Mouse (Mus musculus): ENCODE results near the gene Grm1. TPM values are rescaled to one million over a fixed set of nuclear protein-coding genes. Genes with fewer than 3 reads are reported as not detected.

The Grm1 gene
- polyA plus RNA-seq, 1 experiment from 2014 or later, result 0.09 TPM

DNA sequence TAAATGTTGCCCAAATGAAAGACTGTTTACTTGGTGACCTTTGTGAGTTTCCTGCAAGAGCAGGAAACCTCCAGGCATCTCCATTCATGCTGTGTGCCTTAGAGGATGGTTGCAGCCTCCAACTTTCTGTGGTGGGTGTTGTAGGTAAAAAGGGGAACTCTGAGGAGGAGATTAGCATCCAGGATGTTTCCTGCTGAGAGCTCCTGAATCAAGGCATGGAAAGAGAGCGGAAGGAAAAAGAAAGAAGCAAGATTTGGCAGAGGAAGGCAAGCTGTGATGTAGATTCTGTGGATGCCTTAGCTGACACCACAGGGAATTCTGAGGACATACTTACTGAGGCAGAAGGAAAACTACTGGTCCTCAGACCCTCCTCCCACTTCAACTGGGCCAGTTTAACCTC, 85.4 kb downstream of the Grm1 start:
- ATAC-seq, result no peak
- Histone ChIP-seq H3K36me3 (ENCODE audit: control insufficient read depth, insufficient read depth, low read length) (no peaks in the 10 kb centered on the region), H3K4me2 (ENCODE audit: low read depth, low read length) (no peak overlapping the region), H3K27me3 (replicated peaks; ENCODE audit: control insufficient read depth, insufficient read depth, low read length) (no peaks in the 10 kb centered on the region), H3K4me3 (ENCODE audit: low read length) (no peak overlapping the region), H3K9me3 (ENCODE audit: control insufficient read depth, low read length) (no peaks in the 10 kb centered on the region), H3K9ac (ENCODE audit: low read depth, low read length) (no peak overlapping the region), H3K4me1 (ENCODE audit: control insufficient read depth, insufficient read depth, low read length) (no peaks in the 10 kb centered on the region), H3K27ac (ENCODE audit: low read length) (no peak overlapping the region)
- 57% methylated on average over 1 of the region's 1 CpGs for WGBS

- no peak overlapping the region for H3K4me3 ChIP-seq (ENCODE audit: low read length)
- no peaks in the 10 kb centered on the region for H3K9me3 ChIP-seq (ENCODE audit: control insufficient read depth, low read length)
- H3K4me2 ChIP-seq (ENCODE audit: low read depth, low read length), result no peak overlapping the region
- no peaks in the 10 kb centered on the region for H3K36me3 ChIP-seq (ENCODE audit: control insufficient read depth, insufficient read depth, low read length)
- no peaks in the 10 kb centered on the region for H3K4me1 ChIP-seq (ENCODE audit: control insufficient read depth, insufficient read depth, low read length)
- no peaks in the 10 kb centered on the region for H3K27me3 ChIP-seq (replicated peaks; ENCODE audit: control insufficient read depth, insufficient read depth, low read length)
- WGBS, result 74% methylated on average over 3 of the region's 3 CpGs
- no peak for ATAC-seq
- no peak overlapping the region for H3K27ac ChIP-seq (ENCODE audit: low read length)
- no peak overlapping the region for H3K9ac ChIP-seq (ENCODE audit: low read depth, low read length)
Observed at GRCm38 (mm10) chr10:10991708-10992107, 90.4 kb downstream of the Grm1 start.

- Histone ChIP-seq H3K27ac (ENCODE audit: low read length) (no peak overlapping the region), H3K9me3 (ENCODE audit: control insufficient read depth, low read length) (no peaks in the 10 kb centered on the region), H3K9ac (ENCODE audit: low read depth, low read length) (no peak overlapping the region), H3K4me2 (ENCODE audit: low read depth, low read length) (no peak overlapping the region), H3K4me1 (ENCODE audit: control insufficient read depth, insufficient read depth, low read length) (no peaks in the 10 kb centered on the region), H3K36me3 (ENCODE audit: control insufficient read depth, insufficient read depth, low read length) (no peaks in the 10 kb centered on the region), H3K27me3 (replicated peaks; ENCODE audit: control insufficient read depth, insufficient read depth, low read length) (no peaks in the 10 kb centered on the region), H3K4me3 (ENCODE audit: low read length) (no peak overlapping the region)
- 43% methylated on average over 2 of the region's 2 CpGs for WGBS
- no peak for ATAC-seq
Observed at GRCm38 (mm10) chr10:10971311-10971710, 110.8 kb downstream of the Grm1 start.

DNA sequence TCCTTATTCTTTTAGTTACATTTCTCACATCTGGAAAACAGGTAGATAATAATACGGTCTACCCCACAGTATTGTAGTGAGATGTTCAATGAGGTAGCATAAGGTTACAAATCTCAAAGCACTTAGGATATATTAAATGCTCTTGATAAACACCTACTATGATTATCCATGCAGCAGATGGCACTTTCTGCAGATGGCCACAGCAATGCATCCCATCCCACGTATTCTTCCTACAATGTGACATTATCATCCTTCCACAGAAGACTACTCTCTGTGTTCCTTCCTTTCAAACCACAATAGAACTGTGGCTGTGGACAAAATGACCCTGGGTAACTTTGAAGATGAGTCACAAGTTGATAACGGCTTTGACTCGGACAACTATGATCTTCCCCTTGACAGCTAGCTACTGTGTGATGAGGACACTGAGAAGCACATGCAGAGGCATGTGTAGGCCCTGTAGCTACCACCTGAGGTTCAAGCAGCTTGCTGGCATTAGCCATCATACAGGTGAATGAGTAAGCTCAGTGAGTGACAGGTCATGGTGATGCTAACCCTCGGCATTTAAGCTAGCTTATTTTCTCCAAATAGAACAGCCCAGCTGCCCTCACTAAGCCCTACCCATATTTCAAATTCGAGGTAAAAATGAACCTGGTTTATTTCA, 117.5 kb downstream of the Grm1 start:
- Histone ChIP-seq H3K4me1 (ENCODE audit: control insufficient read depth, insufficient read depth, low read length) (no peaks in the 10 kb centered on the region), H3K9me3 (ENCODE audit: control insufficient read depth, low read length) (no peaks in the 10 kb centered on the region), H3K9ac (ENCODE audit: low read depth, low read length) (no peak overlapping the region), H3K27me3 (replicated peaks; ENCODE audit: control insufficient read depth, insufficient read depth, low read length) (no peaks in the 10 kb centered on the region), H3K36me3 (ENCODE audit: control insufficient read depth, insufficient read depth, low read length) (no peaks in the 10 kb centered on the region), H3K4me3 (ENCODE audit: low read length) (no peak overlapping the region), H3K4me2 (ENCODE audit: low read depth, low read length) (no peak overlapping the region), H3K27ac (ENCODE audit: low read length) (no peak overlapping the region)
- ATAC-seq, result no peak
- 78% methylated on average over 6 of the region's 6 CpGs for WGBS

DNA sequence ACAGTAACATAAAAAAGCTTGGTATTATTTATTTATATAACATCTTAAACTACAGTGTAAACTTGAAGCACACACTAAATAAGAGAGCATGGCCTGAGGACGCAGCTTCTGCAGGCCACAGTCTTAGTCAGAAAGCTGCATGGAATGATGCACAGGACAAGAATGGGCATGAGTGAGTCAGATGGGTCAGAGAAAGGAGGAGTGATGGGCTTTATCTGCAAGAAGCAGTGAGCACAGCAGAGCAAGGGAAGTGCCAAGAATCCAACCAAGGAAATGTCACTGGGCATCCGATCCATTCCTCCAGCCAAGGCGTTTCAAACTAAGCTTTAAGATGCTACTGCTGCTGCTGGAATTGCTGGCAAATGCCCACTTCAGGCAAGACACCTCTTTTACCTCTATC, 131.6 kb downstream of the Grm1 start:
- no peaks in the 10 kb centered on the region for H3K36me3 ChIP-seq (ENCODE audit: control insufficient read depth, insufficient read depth, low read length)
- H3K4me2 ChIP-seq (ENCODE audit: low read depth, low read length), result no peak overlapping the region
- 76% methylated on average over 3 of the region's 3 CpGs for WGBS
- H3K9me3 ChIP-seq (ENCODE audit: control insufficient read depth, low read length), result no peaks in the 10 kb centered on the region
- no peak overlapping the region for H3K4me3 ChIP-seq (ENCODE audit: low read length)
- no peak overlapping the region for H3K9ac ChIP-seq (ENCODE audit: low read depth, low read length)
- no peaks in the 10 kb centered on the region for H3K27me3 ChIP-seq (replicated peaks; ENCODE audit: control insufficient read depth, insufficient read depth, low read length)
- no peak for ATAC-seq
- H3K27ac ChIP-seq (ENCODE audit: low read length), result no peak overlapping the region
- H3K4me1 ChIP-seq (ENCODE audit: control insufficient read depth, insufficient read depth, low read length), result no peaks in the 10 kb centered on the region

- no peaks in the 10 kb centered on the region for H3K27me3 ChIP-seq (replicated peaks; ENCODE audit: control insufficient read depth, insufficient read depth, low read length)
- 84% methylated on average over 3 of the region's 3 CpGs for WGBS
- ATAC-seq, result no peak
- no peak overlapping the region for H3K4me3 ChIP-seq (ENCODE audit: low read length)
- H3K36me3 ChIP-seq (ENCODE audit: control insufficient read depth, insufficient read depth, low read length), result no peaks in the 10 kb centered on the region
- no peak overlapping the region for H3K27ac ChIP-seq (ENCODE audit: low read length)
- H3K4me1 ChIP-seq (ENCODE audit: control insufficient read depth, insufficient read depth, low read length), result no peaks in the 10 kb centered on the region
- H3K9ac ChIP-seq (ENCODE audit: low read depth, low read length), result no peak overlapping the region
- H3K9me3 ChIP-seq (ENCODE audit: control insufficient read depth, low read length), result no peaks in the 10 kb centered on the region
- H3K4me2 ChIP-seq (ENCODE audit: low read depth, low read length), result no peak overlapping the region
Observed at GRCm38 (mm10) chr10:10949172-10949571, 133.0 kb downstream of the Grm1 start.

- WGBS, result 89% methylated on average over 2 of the region's 2 CpGs
- Histone ChIP-seq H3K27ac (ENCODE audit: low read length) (no peak overlapping the region), H3K9ac (ENCODE audit: low read depth, low read length) (no peak overlapping the region), H3K4me2 (ENCODE audit: low read depth, low read length) (no peak overlapping the region), H3K4me3 (ENCODE audit: low read length) (no peak overlapping the region), H3K9me3 (ENCODE audit: control insufficient read depth, low read length) (no peaks in the 10 kb centered on the region), H3K36me3 (ENCODE audit: control insufficient read depth, insufficient read depth, low read length) (no peaks in the 10 kb centered on the region), H3K27me3 (replicated peaks; ENCODE audit: control insufficient read depth, insufficient read depth, low read length) (no peaks in the 10 kb centered on the region), H3K4me1 (ENCODE audit: control insufficient read depth, insufficient read depth, low read length) (no peaks in the 10 kb centered on the region)
- ATAC-seq, result no peak
Observed at GRCm38 (mm10) chr10:10947531-10947930, 134.6 kb downstream of the Grm1 start.

- Histone ChIP-seq H3K9ac (ENCODE audit: low read depth, low read length) (no peak overlapping the region), H3K4me1 (ENCODE audit: control insufficient read depth, insufficient read depth, low read length) (no peaks in the 10 kb centered on the region), H3K4me2 (ENCODE audit: low read depth, low read length) (no peak overlapping the region), H3K27me3 (replicated peaks; ENCODE audit: control insufficient read depth, insufficient read depth, low read length) (no peaks in the 10 kb centered on the region), H3K4me3 (ENCODE audit: low read length) (no peak overlapping the region), H3K9me3 (ENCODE audit: control insufficient read depth, low read length) (no peaks in the 10 kb centered on the region), H3K27ac (ENCODE audit: low read length) (no peak overlapping the region), H3K36me3 (ENCODE audit: control insufficient read depth, insufficient read depth, low read length) (no peaks in the 10 kb centered on the region)
- 78% methylated on average over 2 of the region's 2 CpGs for WGBS
- no peak for ATAC-seq
Observed at GRCm38 (mm10) chr10:10944003-10944402, 138.2 kb downstream of the Grm1 start.

DNA sequence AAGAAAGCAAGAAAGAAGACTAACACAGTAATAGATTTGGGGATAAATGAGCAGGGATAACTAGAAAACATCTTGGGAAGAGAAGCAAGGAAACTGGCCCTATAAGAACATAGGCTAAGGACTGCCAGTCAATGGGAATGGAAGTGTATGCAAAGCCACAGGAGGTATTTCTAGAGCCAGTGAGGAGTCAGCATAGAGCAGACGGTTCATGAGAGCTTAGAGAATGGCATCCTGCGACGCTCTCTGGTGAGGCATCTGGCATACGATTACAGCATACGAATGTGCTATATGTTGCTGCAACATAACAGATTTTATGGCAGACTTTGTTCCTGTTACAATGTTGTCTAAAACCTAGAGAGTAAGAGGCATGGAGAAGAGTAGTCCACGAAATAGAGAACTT, 139.9 kb downstream of the Grm1 start:
- ATAC-seq, result no peak
- no peak overlapping the region for H3K27ac ChIP-seq (ENCODE audit: low read length)
- no peaks in the 10 kb centered on the region for H3K9me3 ChIP-seq (ENCODE audit: control insufficient read depth, low read length)
- H3K36me3 ChIP-seq (ENCODE audit: control insufficient read depth, insufficient read depth, low read length), result no peaks in the 10 kb centered on the region
- no peaks in the 10 kb centered on the region for H3K27me3 ChIP-seq (replicated peaks; ENCODE audit: control insufficient read depth, insufficient read depth, low read length)
- no peak overlapping the region for H3K4me3 ChIP-seq (ENCODE audit: low read length)
- no peaks in the 10 kb centered on the region for H3K4me1 ChIP-seq (ENCODE audit: control insufficient read depth, insufficient read depth, low read length)
- H3K4me2 ChIP-seq (ENCODE audit: low read depth, low read length), result no peak overlapping the region
- no peak overlapping the region for H3K9ac ChIP-seq (ENCODE audit: low read depth, low read length)
- 82% methylated on average over 6 of the region's 6 CpGs for WGBS

DNA sequence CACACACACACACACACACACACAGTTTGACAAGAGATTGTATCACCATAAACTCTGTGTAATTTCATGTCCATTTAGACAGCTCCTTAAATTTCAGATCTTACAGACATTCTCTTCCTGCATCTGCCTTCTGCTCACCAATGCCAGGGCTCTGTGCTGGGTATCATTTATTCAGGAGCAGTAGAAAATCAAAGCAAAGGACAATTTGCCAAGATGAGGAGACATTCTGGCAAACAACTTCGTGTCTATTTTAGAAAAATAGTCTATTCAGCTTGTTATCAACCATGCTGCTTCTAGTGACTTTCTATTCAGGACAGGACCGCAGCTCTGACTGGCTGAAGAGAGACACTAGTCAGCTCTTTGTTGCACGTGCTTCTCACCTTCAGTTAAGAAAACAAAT, 146.3 kb downstream of the Grm1 start:
- 63% methylated on average over 3 of the region's 3 CpGs for WGBS
- no peaks in the 10 kb centered on the region for H3K36me3 ChIP-seq (ENCODE audit: control insufficient read depth, insufficient read depth, low read length)
- H3K4me3 ChIP-seq (ENCODE audit: low read length), result no peak overlapping the region
- no peak for ATAC-seq
- no peak overlapping the region for H3K4me2 ChIP-seq (ENCODE audit: low read depth, low read length)
- H3K27ac ChIP-seq (ENCODE audit: low read length), result no peak overlapping the region
- no peaks in the 10 kb centered on the region for H3K4me1 ChIP-seq (ENCODE audit: control insufficient read depth, insufficient read depth, low read length)
- H3K27me3 ChIP-seq (replicated peaks; ENCODE audit: control insufficient read depth, insufficient read depth, low read length), result no peaks in the 10 kb centered on the region
- no peaks in the 10 kb centered on the region for H3K9me3 ChIP-seq (ENCODE audit: control insufficient read depth, low read length)
- H3K9ac ChIP-seq (ENCODE audit: low read depth, low read length), result no peak overlapping the region

All from intestine, embryonic 16.5 days (tissue).